Mouse (Mus musculus) cerebellum, postnatal 36 days (tissue): ENCODE results near the gene Nkpd1.
"Not testable (repeated sequence)": the region's sequence is repeated elsewhere in the genome, so short reads cannot be mapped to it uniquely, and the experiment has no call there.

Experiments
- DNase-seq, 2 experiments: peaks; one replicate each; pipeline ENCODE4 v3.0.0; 2021 to 2022; ENCODE audit warnings: mixed read lengths in 2 of 2

Gene Nkpd1

DNA sequence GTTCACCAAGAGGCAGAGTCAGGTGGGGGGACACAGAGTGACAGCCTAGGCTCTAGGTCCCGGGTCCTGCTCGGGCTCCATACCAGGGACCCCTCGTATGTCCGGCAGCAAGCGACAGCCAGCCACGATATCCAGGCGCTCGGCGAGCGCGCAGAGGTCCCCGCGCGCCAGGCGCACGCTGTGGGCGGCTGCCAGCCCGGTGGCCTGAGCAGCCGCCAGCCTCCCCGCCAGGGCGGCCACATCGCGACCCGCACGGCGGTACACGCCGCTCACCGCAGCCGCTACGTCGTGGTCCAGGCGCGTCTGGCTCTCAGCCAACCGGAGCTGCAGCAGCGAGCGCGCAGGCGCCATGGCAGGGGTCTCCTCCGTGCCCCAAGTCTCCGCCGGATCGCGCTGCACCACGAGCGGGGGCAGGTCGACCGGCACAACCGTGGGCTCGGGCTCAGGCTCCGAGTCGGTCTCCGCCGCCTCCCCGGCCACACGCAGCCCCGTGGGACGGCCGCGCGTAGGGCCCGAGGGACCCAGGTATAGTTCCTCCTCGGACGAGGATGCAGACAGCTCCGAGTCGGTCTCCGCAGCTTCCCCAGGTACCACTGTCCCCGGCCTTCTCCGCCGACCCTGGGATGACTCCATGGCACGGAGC, 10.5 kb upstream of the Nkpd1 start:
- peak in 1 of 2 experiments; percentile 38 for DNase-seq

GRCm38 (mm10) chr7:19507612-19507981, 10.0 kb upstream of the Nkpd1 start:
- DNase-seq, result no peak

- peak; percentile 91 to 95 for DNase-seq
Measured at GRCm38 (mm10) chr7:19508150-19508923, 9.3 kb upstream of the Nkpd1 start, which contains the start of the genes Bloc1s3 and Trappc6a. TSS of gene Bloc1s3 (minus strand) at chr7:19508367. TSS of gene Trappc6a (plus strand) at chr7:19508395.

- DNase-seq, result no peak
Measured at GRCm38 (mm10) chr7:19508924-19509568, 8.6 kb upstream of the Nkpd1 start.

DNA sequence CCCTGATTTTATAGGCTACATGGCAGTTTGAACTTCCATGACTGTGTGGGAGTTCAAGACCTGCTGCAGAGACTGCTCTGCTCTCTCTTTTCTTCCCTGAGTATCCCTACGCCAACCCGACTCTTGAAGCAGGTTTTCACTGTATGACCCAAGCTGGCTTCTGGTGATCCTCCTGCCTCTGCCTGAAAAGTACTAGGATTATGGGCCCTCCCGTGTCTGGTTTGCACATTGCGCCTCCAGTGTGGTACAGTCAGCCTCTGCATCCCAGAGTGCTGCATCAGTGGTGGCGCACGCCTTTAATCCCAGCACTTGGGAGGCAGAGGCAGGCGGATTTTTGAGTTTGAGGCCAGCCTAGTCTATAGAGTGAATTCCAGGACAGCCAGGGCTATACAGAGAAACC, 7.9 kb upstream of the Nkpd1 start:
- no peak for DNase-seq

- DNase-seq, result not testable (repeated sequence)
Measured at GRCm38 (mm10) chr7:19511934-19512333, 5.7 kb upstream of the Nkpd1 start.

GRCm38 (mm10) chr7:19512353-19512752, 5.3 kb upstream of the Nkpd1 start:
- no peak for DNase-seq

- DNase-seq, result no peak
Measured at GRCm38 (mm10) chr7:19520032-19520431, 2.4 kb downstream of the Nkpd1 start.

DNA sequence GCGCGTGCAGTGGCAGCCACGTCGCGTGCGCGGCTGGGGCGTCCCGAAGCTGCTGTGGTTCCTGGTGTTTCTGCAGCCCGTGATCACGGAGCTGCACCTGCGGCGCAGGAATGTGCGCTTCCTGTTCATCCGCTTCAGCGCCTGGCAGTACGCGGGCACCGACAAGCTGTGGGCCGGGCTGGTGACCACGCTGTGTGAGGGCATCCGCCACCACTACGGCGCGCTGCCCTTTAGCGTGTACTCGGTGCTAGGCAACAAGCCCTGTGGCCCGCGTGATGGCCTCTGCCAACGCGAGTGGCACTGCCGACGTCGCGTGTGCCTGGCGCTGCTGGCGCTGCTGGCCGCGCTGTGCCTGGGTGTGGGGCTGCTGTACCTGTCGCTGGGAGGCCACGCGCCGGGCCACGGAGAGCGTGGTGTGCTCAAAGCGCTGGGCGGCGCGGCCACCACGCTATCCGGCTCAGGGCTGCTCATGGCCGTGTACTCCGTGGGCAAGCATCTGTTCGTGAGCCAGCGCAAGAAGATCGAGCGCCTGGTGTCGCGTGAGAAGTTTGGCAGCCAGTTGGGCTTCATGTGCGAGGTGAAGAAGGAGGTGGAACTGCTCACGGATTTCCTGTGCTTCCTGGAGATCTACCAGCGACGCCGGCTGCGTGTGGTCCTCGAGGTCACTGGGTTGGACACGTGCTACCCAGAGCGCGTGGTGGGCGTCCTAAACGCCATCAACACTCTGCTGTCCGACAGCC, 5.5 kb downstream of the Nkpd1 start:
- DNase-seq, result no peak

DNA sequence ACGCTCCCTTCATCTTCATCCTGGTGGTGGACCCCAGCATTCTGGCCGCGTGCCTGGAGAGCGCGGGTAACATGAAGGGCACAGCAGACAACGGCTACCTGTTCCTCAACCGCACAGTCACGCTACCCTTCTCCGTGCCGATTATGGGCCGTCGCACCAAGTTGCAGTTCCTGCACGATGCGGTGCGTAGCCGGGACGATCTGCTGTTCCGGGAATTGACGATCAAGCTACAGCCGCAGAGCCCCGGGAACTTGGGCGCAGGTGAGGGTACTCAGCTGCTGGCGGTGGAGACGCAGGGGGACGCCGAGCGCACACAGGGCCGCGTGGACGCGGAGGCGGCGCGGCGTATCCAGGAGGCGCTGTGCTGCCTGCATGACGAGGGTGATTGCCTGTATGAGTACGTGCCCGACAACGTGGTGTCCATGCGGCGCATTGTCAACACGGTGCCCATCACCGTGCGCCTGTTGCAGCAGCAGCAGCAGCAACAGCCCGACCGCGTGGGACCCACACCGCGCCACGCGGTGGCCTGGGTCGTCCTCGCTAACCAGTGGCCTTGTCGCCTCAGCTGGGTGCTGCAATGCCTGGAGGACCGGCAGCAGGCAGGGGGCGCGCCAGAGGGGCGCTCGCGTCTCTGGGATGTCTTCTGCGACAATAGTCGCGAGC, 6.2 kb downstream of the Nkpd1 start:
- peak in 1 of 2 experiments; percentile 37 for DNase-seq

- DNase-seq, result no peak
Measured at GRCm38 (mm10) chr7:19524420-19525104, 6.9 kb downstream of the Nkpd1 start.

DNA sequence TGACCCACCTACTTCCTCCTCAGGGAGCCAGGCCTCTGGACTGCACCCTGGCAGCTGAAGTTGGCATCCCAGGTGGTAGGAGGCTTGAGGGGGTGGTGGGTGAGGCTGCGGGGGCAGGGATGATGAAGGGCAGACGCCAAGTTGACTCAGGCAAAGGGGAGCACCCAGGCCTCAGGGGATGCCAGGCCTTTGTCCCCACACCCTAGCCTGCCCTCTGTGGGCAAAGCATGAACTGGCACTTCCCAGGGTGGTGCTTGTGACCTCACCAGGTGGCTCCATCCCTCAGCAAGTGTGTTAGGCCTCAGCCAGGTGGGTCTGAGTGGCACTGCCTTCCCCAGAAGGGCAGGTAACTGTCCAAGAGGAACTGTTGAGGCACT, 7.5 kb downstream of the Nkpd1 start:
- DNase-seq, result no peak

DNA sequence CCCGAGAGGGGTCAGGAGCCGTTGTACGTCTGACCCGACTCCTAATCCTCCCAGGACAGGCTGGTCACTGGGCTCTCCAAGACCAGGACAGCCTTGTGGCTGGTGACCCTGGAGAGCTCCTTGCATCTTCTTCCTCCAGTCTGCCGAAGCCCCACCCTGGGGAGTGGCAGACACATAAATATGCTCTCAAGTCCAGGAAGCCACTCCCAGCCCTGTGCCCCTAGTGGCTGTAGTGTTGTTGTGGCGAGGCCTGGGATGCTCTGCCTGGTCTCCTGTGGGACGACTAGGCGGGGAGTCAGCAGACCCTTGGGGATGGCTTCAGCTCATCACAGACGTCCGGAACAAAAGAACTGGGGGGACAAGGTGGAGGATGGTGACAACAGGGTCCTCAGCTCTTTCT, 13.4 kb downstream of the Nkpd1 start:
- no peak for DNase-seq

DNA sequence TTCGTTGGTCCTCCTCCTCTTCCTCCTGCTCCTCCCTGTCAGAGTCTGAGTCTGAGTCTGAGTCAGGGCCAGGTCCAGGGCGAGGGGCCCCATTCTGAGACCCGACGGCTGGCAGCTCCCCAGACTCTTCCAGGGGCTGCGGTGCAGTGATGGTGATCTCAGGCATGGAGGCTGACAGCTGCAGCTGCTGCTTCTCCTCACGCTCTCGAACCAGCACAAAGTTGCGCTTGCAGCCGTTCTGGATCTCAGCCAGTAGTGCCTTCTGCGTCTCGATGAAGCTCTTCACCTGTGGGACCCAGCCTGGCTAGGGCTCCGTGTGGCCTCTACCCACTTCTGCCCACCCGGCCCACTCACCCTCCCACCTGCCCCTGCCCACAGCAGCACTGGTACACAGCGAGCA, 14.6 kb downstream of the Nkpd1 start:
- no peak for DNase-seq

DNA sequence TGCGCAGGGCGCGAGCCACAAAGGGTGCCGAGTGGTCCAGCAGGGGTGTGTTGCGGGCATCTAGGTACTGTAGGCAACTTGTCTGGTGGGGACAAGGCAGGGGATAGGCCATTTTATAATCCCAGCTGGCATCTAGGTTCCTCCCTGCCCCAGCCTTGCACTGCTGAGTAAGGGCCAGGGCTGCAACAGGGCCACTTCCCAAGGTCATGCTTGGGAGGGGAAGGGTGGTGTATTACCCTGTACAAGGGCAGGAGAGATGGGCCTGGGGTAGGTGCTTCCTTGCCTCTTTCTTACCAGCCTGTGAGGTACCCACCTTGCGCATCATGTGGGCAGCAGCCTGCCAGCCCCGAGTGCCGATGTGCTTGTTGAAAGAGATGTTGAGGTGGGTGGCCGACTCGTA, 17.0 kb downstream of the Nkpd1 start:
- no peak for DNase-seq

DNA sequence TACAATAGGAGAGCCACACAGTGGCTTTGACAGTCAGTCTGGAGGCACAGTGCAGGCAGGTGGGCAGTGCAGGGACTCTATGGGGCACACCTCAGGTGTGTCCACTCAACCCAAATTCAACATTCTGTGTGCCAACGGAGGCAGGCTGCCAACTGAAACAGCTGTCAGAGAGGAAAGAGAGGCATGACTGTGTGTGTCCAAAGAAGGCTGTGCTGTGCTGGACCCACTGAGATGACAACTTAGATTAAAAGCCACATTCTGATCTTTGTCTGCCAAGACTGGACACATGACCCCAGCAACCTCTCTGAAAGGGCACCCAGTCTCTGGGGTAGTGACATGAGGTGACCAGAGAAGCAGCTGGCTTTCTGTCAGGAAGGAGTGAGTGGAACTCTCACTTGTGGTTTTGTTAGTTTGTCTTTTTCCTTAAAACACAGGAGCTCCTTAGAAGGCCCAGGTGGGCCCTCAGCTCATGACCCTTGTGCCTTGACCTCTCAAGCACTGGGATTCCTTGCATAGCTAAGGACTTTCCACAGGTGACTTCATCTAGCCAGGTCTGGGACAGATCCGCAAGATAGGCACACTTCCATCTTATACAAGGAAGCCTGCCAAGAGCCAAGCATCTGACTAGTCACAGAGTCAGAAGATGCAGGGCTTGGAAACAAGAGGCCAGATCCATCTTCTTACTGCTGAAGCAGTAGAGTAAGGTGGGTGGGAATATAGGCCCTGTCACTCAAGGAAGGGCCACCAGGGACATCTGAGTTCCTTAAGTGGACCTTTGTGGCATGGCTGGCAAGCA, 23.3 kb downstream of the Nkpd1 start:
- peak; percentile 38 to 39 for DNase-seq

DNA sequence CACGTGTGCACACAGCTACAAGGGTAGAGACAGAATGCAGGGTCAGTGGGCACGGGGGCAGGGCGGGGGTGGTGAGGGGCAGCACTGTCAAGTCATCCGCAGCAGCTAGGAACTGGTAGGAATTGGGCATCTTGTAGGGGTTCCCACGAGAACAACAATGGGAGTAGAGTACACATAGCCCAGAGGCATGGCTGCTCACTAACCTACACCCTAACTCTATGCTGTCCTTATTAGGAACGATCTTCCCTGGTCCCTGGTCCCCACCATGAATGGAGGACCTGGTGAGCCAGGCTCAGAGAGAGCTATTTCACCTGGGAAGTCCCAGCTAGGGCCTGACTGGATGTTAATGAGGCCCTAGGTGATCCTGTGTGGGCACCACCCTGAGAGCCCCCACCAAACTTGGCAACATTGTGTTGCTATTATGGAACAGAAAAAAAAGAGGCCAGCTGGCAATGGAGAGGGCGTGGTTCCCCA, 24.1 kb downstream of the Nkpd1 start:
- no peak for DNase-seq

- DNase-seq, result peak; percentile 62 to 66
Measured at GRCm38 (mm10) chr7:19542155-19542691, 24.6 kb downstream of the Nkpd1 start.

GRCm38 (mm10) chr7:19543584-19543983, 25.9 kb downstream of the Nkpd1 start:
- DNase-seq, result no peak

- DNase-seq, result no peak
Measured at GRCm38 (mm10) chr7:19546007-19546406, 28.4 kb downstream of the Nkpd1 start.
